Mouse (Mus musculus) retina, adult 2 months (tissue): ENCODE data around the gene N4bp2l2.

Source experiments
- DNase-seq: peaks from one replicate; pipeline ENCODE4 v3.0.0-alpha.2; 2012; ENCODE audit warnings: low read depth, low spot score

The N4bp2l2 gene

DNA sequence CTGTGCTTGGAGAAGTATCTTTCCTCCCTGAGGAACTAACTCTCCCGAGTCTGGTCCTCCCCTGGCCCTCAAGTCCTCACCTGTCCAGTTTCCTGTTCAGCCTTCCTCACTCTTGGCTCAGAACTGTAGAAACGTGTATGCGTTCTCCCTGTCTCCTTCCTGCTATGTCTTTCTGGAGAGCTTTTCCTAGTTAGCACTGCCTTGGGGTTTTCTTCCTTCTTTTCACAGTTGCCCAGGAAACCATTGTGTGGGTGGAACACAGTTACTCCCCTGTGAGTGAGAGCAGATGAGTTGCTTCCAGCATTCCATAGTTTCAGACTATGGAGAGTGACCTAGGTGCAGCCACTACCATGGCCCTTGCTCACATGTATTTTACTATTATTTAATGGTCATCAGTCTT lies 99.8 kb downstream of the N4bp2l2 start:
- no peak for DNase-seq

DNA sequence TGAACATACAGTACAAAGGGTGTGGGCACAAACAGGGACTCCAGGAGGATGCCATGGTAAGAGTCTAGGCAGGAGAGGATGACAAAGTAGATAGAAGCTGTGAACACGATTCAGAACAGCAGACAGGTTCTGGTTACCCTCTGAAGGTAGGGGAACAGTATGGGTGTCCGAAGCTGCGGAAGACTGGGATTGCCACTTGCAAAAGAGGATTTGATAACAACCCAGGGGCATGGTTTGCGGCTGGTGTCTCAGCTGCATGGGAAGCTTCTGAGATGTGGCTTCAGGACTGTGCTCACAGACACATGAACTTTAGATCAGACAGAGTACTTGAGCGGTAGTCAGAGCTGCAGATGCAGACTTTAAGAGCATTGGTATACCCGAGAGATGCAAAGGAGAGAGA lies 101.6 kb downstream of the N4bp2l2 start:
- no peak for DNase-seq

DNA sequence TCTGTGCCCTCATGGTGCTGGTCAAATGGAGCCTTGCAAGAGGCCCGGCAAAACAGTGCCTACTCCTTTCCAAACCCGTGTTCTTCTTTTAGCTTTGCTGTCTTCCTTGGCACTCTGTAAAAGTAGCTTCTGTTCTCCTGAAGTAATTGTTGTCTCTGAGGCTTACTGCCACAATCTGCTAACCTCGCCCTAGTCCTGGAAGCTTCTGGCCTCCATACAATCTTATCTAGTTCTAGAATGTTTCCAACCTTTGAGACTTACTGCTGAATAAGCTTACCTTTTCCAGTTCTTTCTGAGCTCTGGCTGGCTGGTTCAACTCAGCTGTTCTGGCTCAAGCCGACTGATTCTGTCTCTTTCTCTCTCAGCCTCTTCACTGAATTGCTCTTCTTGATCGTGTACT lies 104.2 kb downstream of the N4bp2l2 start:
- DNase-seq = no peak

DNA sequence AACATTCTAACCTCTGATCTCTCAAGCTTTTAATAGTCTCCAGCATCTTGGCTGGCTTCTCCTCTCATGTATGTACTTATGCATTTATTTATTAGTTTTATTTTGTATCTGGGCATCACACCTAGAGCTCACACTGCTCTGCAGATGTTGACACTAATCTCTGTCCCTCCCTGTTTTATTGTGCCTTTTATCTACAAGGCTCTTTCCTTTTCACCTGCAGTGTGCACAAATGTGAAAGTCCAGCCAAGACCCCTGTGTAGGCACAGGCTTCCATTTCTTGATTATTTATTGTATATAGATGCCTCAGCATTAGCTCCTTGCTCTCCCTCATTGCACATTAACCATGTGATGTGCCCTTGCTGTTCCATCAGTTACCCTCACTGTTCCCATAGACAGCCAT lies 104.6 kb downstream of the N4bp2l2 start:
- DNase-seq = no peak

DNA sequence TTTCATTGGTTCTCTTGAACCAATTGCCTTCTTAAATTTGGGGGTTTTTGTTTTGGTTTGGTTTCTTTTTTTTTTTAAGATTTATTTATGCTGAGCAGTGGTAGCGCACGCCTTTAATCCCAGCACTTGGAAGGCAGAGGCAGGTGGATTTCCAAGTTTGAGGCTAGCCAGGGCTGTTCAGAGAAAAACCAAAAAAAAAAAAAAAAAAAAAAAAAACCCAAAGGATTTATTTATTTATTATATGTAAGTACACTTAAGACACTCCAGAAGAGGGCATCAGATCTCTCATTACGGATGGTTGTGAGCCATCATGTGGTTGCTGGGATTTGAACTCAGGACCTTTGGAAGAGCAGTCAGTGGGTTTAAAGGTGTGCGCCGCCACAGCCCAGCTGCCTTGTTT lies 105.1 kb downstream of the N4bp2l2 start:
- DNase-seq = no peak

DNA sequence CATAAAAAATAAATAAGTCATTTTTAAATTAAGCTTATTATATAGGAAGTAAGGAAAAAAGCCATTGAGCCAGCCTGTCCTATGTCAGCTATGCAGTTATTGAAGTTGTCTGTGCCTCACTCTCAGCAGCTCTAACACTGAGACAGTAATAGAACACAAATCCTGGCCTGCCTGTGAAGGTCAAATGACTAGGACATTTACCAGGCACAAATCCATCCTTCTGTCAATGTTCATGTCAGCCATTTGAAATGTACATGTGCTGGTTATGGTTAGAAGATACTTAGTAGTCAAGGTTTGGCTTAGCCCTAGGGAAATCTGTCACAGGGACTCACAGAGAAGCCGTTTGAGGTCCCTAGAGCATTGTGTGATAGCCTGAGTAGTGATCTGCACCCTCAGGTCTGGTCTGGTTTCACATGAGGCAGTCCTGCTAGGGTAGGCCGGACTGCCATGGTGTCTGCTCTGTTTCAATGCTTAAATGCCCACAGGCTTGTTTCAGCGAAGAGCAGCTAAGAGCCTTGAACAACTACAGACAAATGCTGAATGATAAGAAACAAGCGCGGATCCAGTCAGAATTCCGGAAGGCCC lies 106.4 kb downstream of the N4bp2l2 start:
- no peak for DNase-seq
